Mouse (Mus musculus): Measurements from ENCODE around the gene Miip. TPM values are rescaled to one million over a fixed set of nuclear protein-coding genes. Genes with fewer than 3 reads are reported as not detected.

Miip gene
- polyA plus RNA-seq, 1 experiment from 2014 or later = 64.2 TPM

GRCm38 (mm10) chr4:147888237-147888636 is 19.6 kb upstream of the Miip start:
- no peak overlapping the region for H3K4me3 ChIP-seq
- H3K36me3 ChIP-seq (replicated peaks) = peaks cover 95% of the 10 kb centered on the region
- no peak overlapping the region for H3K27ac ChIP-seq (replicated peaks)
- WGBS = 93% methylated on average over 4 of the region's 4 CpGs
- no peak for DNase-seq (ENCODE audit: low spot score)
- no peaks in the 10 kb centered on the region for H3K9me3 ChIP-seq
- H3K4me1 ChIP-seq = no peaks in the 10 kb centered on the region
- no peaks in the 10 kb centered on the region for H3K27me3 ChIP-seq (replicated peaks; ENCODE audit: low read depth, poor library complexity, severe bottlenecking)

- Histone ChIP-seq H3K27ac (replicated peaks) (no peak overlapping the region), H3K4me1 (no peaks in the 10 kb centered on the region), H3K27me3 (replicated peaks; ENCODE audit: low read depth, poor library complexity, severe bottlenecking) (no peaks in the 10 kb centered on the region), H3K4me3 (no peak overlapping the region), H3K36me3 (replicated peaks) (peaks cover 95% of the 10 kb centered on the region), H3K9me3 (no peaks in the 10 kb centered on the region)
- no peak for DNase-seq (ENCODE audit: low spot score)
- WGBS = 91% methylated on average over 7 of the region's 7 CpGs
These were observed 18.7 kb upstream of the Miip start for GRCm38 (mm10) chr4:147887277-147887676.

GRCm38 (mm10) chr4:147886158-147886557 is 17.5 kb upstream of the Miip start:
- H3K9me3 ChIP-seq = no peaks in the 10 kb centered on the region
- H3K27ac ChIP-seq (replicated peaks) = no peak overlapping the region
- no peak for DNase-seq (ENCODE audit: low spot score)
- H3K27me3 ChIP-seq (replicated peaks; ENCODE audit: low read depth, poor library complexity, severe bottlenecking) = no peaks in the 10 kb centered on the region
- H3K4me3 ChIP-seq = no peak overlapping the region
- no peaks in the 10 kb centered on the region for H3K4me1 ChIP-seq
- 94% methylated on average over 12 of the region's 12 CpGs for WGBS
- H3K36me3 ChIP-seq (replicated peaks) = peaks cover 95% of the 10 kb centered on the region

- 95% methylated on average over 3 of the region's 3 CpGs for WGBS
- no peak for DNase-seq (ENCODE audit: low spot score)
These were observed 15.5 kb upstream of the Miip start for GRCm38 (mm10) chr4:147884138-147884537.

GRCm38 (mm10) chr4:147883041-147883440 is 14.4 kb upstream of the Miip start:
- H3K4me1 ChIP-seq = peaks cover 5% of the 10 kb centered on the region; the same call in 1 of the 2 replicates
- no peak overlapping the region for H3K27ac ChIP-seq (replicated peaks)
- no peaks in the 10 kb centered on the region for H3K9me3 ChIP-seq
- no peak overlapping the region for H3K4me3 ChIP-seq
- no peak for DNase-seq (ENCODE audit: low spot score)
- 83% methylated on average over 6 of the region's 6 CpGs for WGBS
- peaks cover 99% of the 10 kb centered on the region for H3K36me3 ChIP-seq (replicated peaks)
- H3K27me3 ChIP-seq (replicated peaks; ENCODE audit: low read depth, poor library complexity, severe bottlenecking) = no peaks in the 10 kb centered on the region

More at GRCm38 (mm10) chr4:147884138-147884537, 15.5 kb upstream of the Miip start:
- peaks cover 5% of the 10 kb centered on the region; the same call in 1 of the 2 replicates for H3K4me1 ChIP-seq
- H3K27me3 ChIP-seq (replicated peaks; ENCODE audit: low read depth, poor library complexity, severe bottlenecking) = no peaks in the 10 kb centered on the region
- H3K27ac ChIP-seq (replicated peaks) = no peak overlapping the region
- peaks cover 99% of the 10 kb centered on the region for H3K36me3 ChIP-seq (replicated peaks)
- H3K4me3 ChIP-seq = no peak overlapping the region
- H3K9me3 ChIP-seq = no peaks in the 10 kb centered on the region

GRCm38 (mm10) chr4:147881792-147882191 is 13.2 kb upstream of the Miip start:
- H3K27me3 ChIP-seq (replicated peaks; ENCODE audit: low read depth, poor library complexity, severe bottlenecking) = no peaks in the 10 kb centered on the region
- peaks cover 99% of the 10 kb centered on the region for H3K36me3 ChIP-seq (replicated peaks)
- peaks cover 5% of the 10 kb centered on the region; the same call in 1 of the 2 replicates for H3K4me1 ChIP-seq
- 92% methylated on average over 7 of the region's 7 CpGs for whole genome bisulfite sequencing
- H3K27ac ChIP-seq (replicated peaks) = no peak overlapping the region
- H3K4me3 ChIP-seq = no peak overlapping the region
- no peaks in the 10 kb centered on the region for H3K9me3 ChIP-seq
- DNase-seq (ENCODE audit: low spot score) = no peak

GRCm38 (mm10) chr4:147879865-147880264 is 11.2 kb upstream of the Miip start:
- Histone ChIP-seq H3K36me3 (replicated peaks) (peaks cover 99% of the 10 kb centered on the region), H3K4me3 (no peak overlapping the region), H3K9me3 (no peaks in the 10 kb centered on the region), H3K27me3 (replicated peaks; ENCODE audit: low read depth, poor library complexity, severe bottlenecking) (no peaks in the 10 kb centered on the region), H3K4me1 (peaks cover 5% of the 10 kb centered on the region; the same call in 1 of the 2 replicates), H3K27ac (replicated peaks) (no peak overlapping the region)
- no peak for DNase-seq (ENCODE audit: low spot score)
- WGBS = 63% methylated on average over 5 of the region's 5 CpGs

GRCm38 (mm10) chr4:147879456-147879855 is 10.8 kb upstream of the Miip start:
- Histone ChIP-seq H3K36me3 (replicated peaks) (peaks cover 99% of the 10 kb centered on the region), H3K27ac (replicated peaks) (no peak overlapping the region), H3K4me3 (no peak overlapping the region), H3K27me3 (replicated peaks; ENCODE audit: low read depth, poor library complexity, severe bottlenecking) (no peaks in the 10 kb centered on the region), H3K4me1 (peaks cover 5% of the 10 kb centered on the region; the same call in 1 of the 2 replicates), H3K9me3 (no peaks in the 10 kb centered on the region)
- no peak for DNase-seq (ENCODE audit: low spot score)
- 79% methylated on average over 2 of the region's 2 CpGs for WGBS

- peaks cover 99% of the 10 kb centered on the region for H3K36me3 ChIP-seq (replicated peaks)
- 93% methylated on average over 9 of the region's 9 CpGs for WGBS
- no peaks in the 10 kb centered on the region for H3K27me3 ChIP-seq (replicated peaks; ENCODE audit: low read depth, poor library complexity, severe bottlenecking)
- no peak for DNase-seq (ENCODE audit: low spot score)
- H3K27ac ChIP-seq (replicated peaks) = no peak overlapping the region
- no peak overlapping the region for H3K4me3 ChIP-seq
- H3K4me1 ChIP-seq = peaks cover 5% of the 10 kb centered on the region; the same call in 1 of the 2 replicates
- no peaks in the 10 kb centered on the region for H3K9me3 ChIP-seq
These were observed 9.9 kb upstream of the Miip start for GRCm38 (mm10) chr4:147878537-147878936.

GRCm38 (mm10) chr4:147875852-147876575 is 7.4 kb upstream of the Miip start:
- no peak for DNase-seq (ENCODE audit: low spot score)
- Histone ChIP-seq H3K9me3 (peaks cover 3% of the 10 kb centered on the region; the same call in 1 of the 2 replicates), H3K27ac (replicated peaks) (no peak overlapping the region), H3K36me3 (replicated peaks) (peaks cover 99% of the 10 kb centered on the region), H3K4me3 (no peak overlapping the region), H3K4me1 (peaks cover 5% of the 10 kb centered on the region; the same call in 1 of the 2 replicates), H3K27me3 (replicated peaks; ENCODE audit: low read depth, poor library complexity, severe bottlenecking) (no peaks in the 10 kb centered on the region)
- WGBS = 89% methylated on average over 4 of the region's 4 CpGs

GRCm38 (mm10) chr4:147869238-147869637 is 622 bp upstream of the Miip start:
- Histone ChIP-seq H3K4me1 (peaks cover 27% of the 10 kb centered on the region), H3K36me3 (replicated peaks) (peaks cover 67% of the 10 kb centered on the region), H3K27me3 (replicated peaks; ENCODE audit: low read depth, poor library complexity, severe bottlenecking) (no peaks in the 10 kb centered on the region), H3K9me3 (peaks cover 4% of the 10 kb centered on the region; the same call in 1 of the 2 replicates), H3K4me3 (peak overlapping the region; percentile 91), H3K27ac (replicated peaks) (peak overlapping the region; percentile 84)
- DNase-seq (ENCODE audit: low spot score) = peak; percentile 15
- WGBS = 17% methylated on average over 5 of the region's 5 CpGs

- no peaks in the 10 kb centered on the region for H3K27me3 ChIP-seq (replicated peaks; ENCODE audit: low read depth, poor library complexity, severe bottlenecking)
- H3K9me3 ChIP-seq = peaks cover 4% of the 10 kb centered on the region; the same call in 1 of the 2 replicates
- H3K27ac ChIP-seq (replicated peaks) = peak overlapping the region; percentile 91
- DNase-seq (ENCODE audit: low spot score) = peak; percentile 15
- peak overlapping the region; percentile 91 for H3K4me3 ChIP-seq
- H3K36me3 ChIP-seq (replicated peaks) = peaks cover 65% of the 10 kb centered on the region
- peaks cover 27% of the 10 kb centered on the region for H3K4me1 ChIP-seq
- WGBS = 7% methylated on average over 22 of the region's 22 CpGs
These were observed 810 bp downstream of the Miip start for GRCm38 (mm10) chr4:147867563-147868449.

Data from embryonic facial prominence, embryonic 10.5 days (tissue).